Mouse (Mus musculus): ENCODE measurements around the gene Chd3.

- no peak for TF ChIP-seq CTCF (IDR thresholded peaks at IDR 0.05; ENCODE audit: extremely low read depth, insufficient read depth, insufficient read length, insufficient replicate concordance)
- TF ChIP-seq POLR2A (IDR thresholded peaks at IDR 0.05; ENCODE audit: low read depth, low read length), result no peak
Observed at GRCm38 (mm10) chr11:69389531-69390399, 20.6 kb upstream of the Chd3 start.
